Mouse (Mus musculus) MEL (cell line): ENCODE data around the gene Hmces. TPM values are rescaled to one million over a fixed set of nuclear protein-coding genes. Genes with fewer than 3 reads are reported as not detected.
A peak's percentile ranks its signal among the peaks of the same experiment; 100 is the strongest.

Source experiments
- DNase-seq: peaks from one replicate; pipeline ENCODE4 v3.0.0; 2011; ENCODE audit warnings: low read depth, low spot score
- H3K27ac ChIP-seq: 2 replicates; pipeline ENCODE4 v1.5.1; 2012; ENCODE audit warnings: low read depth, mild to moderate bottlenecking, control low read depth, low read length, moderate library complexity; ENCODE audit not compliant: control insufficient read depth
- H3K27me3 ChIP-seq, 2 experiments: fragments of 150-350 bp in 1 of 2; sonication (generic) in 1 of 2; 2 replicates each; pipeline ENCODE4 v1.6.1; 2012; ENCODE audit warnings: low read length in 2 of 2, mild to moderate bottlenecking in 2 of 2, improper control_type of control experiment in 1 of 2, moderate library complexity in 1 of 2; ENCODE audit not compliant: insufficient read depth in 2 of 2, control insufficient read depth in 1 of 2
- H3K36me3 ChIP-seq, 2 experiments: 2 replicates each; pipeline ENCODE4 v1.6.1; 2012 to 2014; ENCODE audit warnings: low read length in 2 of 2, improper control_type of control experiment in 1 of 2, inconsistent platforms in 1 of 2, mild to moderate bottlenecking in 1 of 2; ENCODE audit not compliant: insufficient read depth in 2 of 2, control insufficient read depth in 1 of 2
- H3K4me1 ChIP-seq, 2 experiments: fragments of 150-350 bp in 1 of 2; sonication (generic) in 1 of 2; 2 replicates each; pipeline ENCODE4 v1.6.1; 2012; ENCODE audit warnings: low read length in 2 of 2, improper control_type of control experiment in 1 of 2, mild to moderate bottlenecking in 1 of 2; ENCODE audit not compliant: insufficient read depth in 2 of 2, control insufficient read depth in 1 of 2
- H3K4me3 ChIP-seq, 2 experiments: fragments of 150-350 bp in 1 of 2; sonication (generic) in 1 of 2; 2 replicates each; pipeline ENCODE4 v1.5.1; 2012; ENCODE audit warnings: low read depth in 2 of 2, low read length in 2 of 2, mild to moderate bottlenecking in 2 of 2, moderate library complexity in 2 of 2, control low read depth in 1 of 2, improper control_type of control experiment in 1 of 2; ENCODE audit not compliant: control insufficient read depth in 1 of 2, insufficient read depth in 1 of 2
- H3K79me2 ChIP-seq: 2 replicates; pipeline ENCODE4 v1.6.1; 2012; ENCODE audit warnings: mild to moderate bottlenecking, low read length, moderate library complexity; ENCODE audit not compliant: control insufficient read depth, poor library complexity, insufficient read depth
- H3K9ac ChIP-seq: 2 replicates; pipeline ENCODE4 v1.6.1; 2012; ENCODE audit warnings: low read depth, mild to moderate bottlenecking, control low read depth, low read length, moderate library complexity; ENCODE audit not compliant: control insufficient read depth, poor library complexity, severe bottlenecking
- H3K9me3 ChIP-seq: fragments of 150-350 bp; sonication (generic); replicated peaks from 2 replicates; pipeline ENCODE4 v1.6.1; 2012; ENCODE audit warnings: mild to moderate bottlenecking, low read length, improper control_type of control experiment, moderate library complexity; ENCODE audit not compliant: insufficient read depth
- BHLHE40 ChIP-seq: IDR thresholded peaks from 2 replicates; pipeline ENCODE4 v1.6.1; 2012; ENCODE audit warnings: low read depth, mild to moderate bottlenecking, inconsistent platforms, low read length, improper control_type of control experiment, borderline replicate concordance
- CHD1 ChIP-seq: IDR thresholded peaks from 2 replicates; pipeline ENCODE4 v1.6.1; 2012; ENCODE audit warnings: low read depth, mild to moderate bottlenecking, inconsistent platforms, low read length, improper control_type of control experiment
- CTCF ChIP-seq, 3 experiments: IDR thresholded peaks in 2 of 3; conservative IDR thresholded peaks in 1 of 3; 2 replicates each; pipeline ENCODE4 v1.5.1; 2011 to 2012; ENCODE audit warnings: low read length in 3 of 3, low read depth in 2 of 3, mild to moderate bottlenecking in 2 of 3, improper control_type of control experiment in 1 of 3, inconsistent platforms in 1 of 3, mixed read lengths in 1 of 3, moderate library complexity in 1 of 3; ENCODE audit not compliant: control insufficient read depth in 1 of 3, insufficient read depth in 1 of 3, poor library complexity in 1 of 3, severe bottlenecking in 1 of 3
- E2F4 ChIP-seq: IDR thresholded peaks from 2 replicates; pipeline ENCODE4 v1.6.1; 2011; ENCODE audit warnings: low read depth, low read length, improper control_type of control experiment, borderline replicate concordance
- GATA1 ChIP-seq: IDR thresholded peaks from 2 replicates; pipeline ENCODE4 v1.6.1; 2011; ENCODE audit warnings: low read depth, low read length, improper control_type of control experiment
- HCFC1 ChIP-seq: IDR thresholded peaks from 2 replicates; pipeline ENCODE4 v1.6.1; 2012; ENCODE audit warnings: low read depth, mild to moderate bottlenecking, inconsistent platforms, low read length, improper control_type of control experiment, moderate library complexity
- JUND ChIP-seq: IDR thresholded peaks from 2 replicates; pipeline ENCODE4 v1.6.1; 2011; ENCODE audit warnings: low read depth, mild to moderate bottlenecking, improper control_type of control experiment, low read length
- KAT2A ChIP-seq: conservative IDR thresholded peaks from 2 replicates; pipeline ENCODE4 v1.6.1; 2012; ENCODE audit warnings: low read depth, low read length, improper control_type of control experiment, inconsistent platforms
- MAFK ChIP-seq: IDR thresholded peaks from 2 replicates; pipeline ENCODE4 v1.6.1; 2011; ENCODE audit warnings: low read depth, mild to moderate bottlenecking, low read length, improper control_type of control experiment, borderline replicate concordance
- MAX ChIP-seq: IDR thresholded peaks from 2 replicates; pipeline ENCODE4 v1.6.1; 2011; ENCODE audit warnings: low read length, improper control_type of control experiment
- MAZ ChIP-seq: IDR thresholded peaks from 2 replicates; pipeline ENCODE4 v1.6.1; 2012; ENCODE audit warnings: low read depth, mild to moderate bottlenecking, inconsistent platforms, low read length, improper control_type of control experiment
- NRF1 ChIP-seq: IDR thresholded peaks from 2 replicates; pipeline ENCODE4 v1.6.1; 2014; ENCODE audit warnings: low read depth, mild to moderate bottlenecking, inconsistent platforms, low read length, improper control_type of control experiment, moderate library complexity; ENCODE audit not compliant: poor library complexity, insufficient read depth, severe bottlenecking
- SIN3A ChIP-seq: IDR thresholded peaks from 2 replicates; pipeline ENCODE4 v1.6.1; 2012; ENCODE audit warnings: low read length, improper control_type of control experiment, inconsistent platforms
- SMC3 ChIP-seq: IDR thresholded peaks from 2 replicates; pipeline ENCODE4 v1.6.1; 2011; ENCODE audit warnings: low read depth, low read length, improper control_type of control experiment
- TAL1 ChIP-seq: IDR thresholded peaks from 2 replicates; pipeline ENCODE4 v1.6.1; 2012; ENCODE audit warnings: mild to moderate bottlenecking, inconsistent platforms, low read length, moderate library complexity, mixed read lengths
- UBTF ChIP-seq: IDR thresholded peaks from 2 replicates; pipeline ENCODE4 v1.6.1; 2012; ENCODE audit warnings: low read depth, mild to moderate bottlenecking, inconsistent platforms, low read length, improper control_type of control experiment, moderate library complexity, borderline replicate concordance; ENCODE audit not compliant: insufficient read depth
- polyA plus RNA-seq, 2 experiments: library from polyadenylated mRNA; stranded (reverse) in 1 of 2; unstranded in 1 of 2; fragments of >175 nt in 1 of 2; fragments of >200 nt in 1 of 2; gene quantifications; 2 replicates each; pipeline versions ENCODE4 v1.2.1 to v1.2.4; 2012; ENCODE audit warnings: low replicate concordance in 2 of 2, low read depth in 1 of 2; ENCODE audit not compliant: insufficient read length in 2 of 2, insufficient read depth in 1 of 2, missing spikeins in 1 of 2
- total RNA-seq: library from RNA; depleted of rRNA; stranded (reverse); fragments of 300-350 nt; gene quantifications from 2 replicates; pipeline ENCODE4 v1.2.3, GENCODE M21; 2012

Hmces gene
- total and polyA plus RNA-seq, 3 experiments = 23.6 to 26.8 TPM; not detected in 1

- TF ChIP-seq GATA1 (no peak), E2F4 (no peak)
These were observed 42.5 kb upstream of the Hmces start (continued) for GRCm38 (mm10) chr6:87871240-87871639.

- peaks cover 2 to 16% of the 10 kb centered on the region in 2 experiments; a peak in 3 of 4 replicates for H3K4me1 ChIP-seq
- no peak for DNase-seq
- no peak overlapping the region for H3K9ac ChIP-seq
These were observed 40.6 kb upstream of the Hmces start for GRCm38 (mm10) chr6:87873104-87873503.

GRCm38 (mm10) chr6:87873963-87874362 is 39.8 kb upstream of the Hmces start:
- H3K4me1 ChIP-seq = peaks cover 0 to 8% of the 10 kb centered on the region in 2 experiments; a peak in 3 of 4 replicates
- TF ChIP-seq SMC3 (no peak; the same call in 1 of the 2 replicates), CTCF (IDR thresholded peaks at IDR 0.05 in 2 of 3, conservative IDR thresholded peaks at IDR 0.05 in 1 of 3; ENCODE audit: control insufficient read depth in 1 of 3, insufficient read depth in 1 of 3, low read depth in 2 of 3, low read length in 3 of 3, poor library complexity in 1 of 3, severe bottlenecking in 1 of 3) (peak in 2 of 3 experiments; percentile 26 to 52; a peak in 3 of 6 replicates)
- H3K27ac ChIP-seq = no peak overlapping the region
- H3K9ac ChIP-seq = no peak overlapping the region
- H3K9me3 ChIP-seq = no peaks in the 10 kb centered on the region
- no peak overlapping the region for H3K4me3 ChIP-seq
- no peaks in the 10 kb centered on the region for H3K79me2 ChIP-seq
- DNase-seq = no peak
- H3K36me3 ChIP-seq = peaks cover 0 to 8% of the 10 kb centered on the region in 2 experiments; a peak in 2 of 4 replicates
- no peaks in the 10 kb centered on the region; a peak in 1 of 4 replicates for H3K27me3 ChIP-seq

More at GRCm38 (mm10) chr6:87873104-87873503, 40.6 kb upstream of the Hmces start:
- peaks cover 0 to 15% of the 10 kb centered on the region in 2 experiments; a peak in 2 of 4 replicates for H3K36me3 ChIP-seq
- no peaks in the 10 kb centered on the region for H3K9me3 ChIP-seq
- TF ChIP-seq BHLHE40 (no peak), HCFC1 (no peak), NRF1 (no peak), TAL1 (no peak), UBTF (no peak), SIN3A (no peak), KAT2A (no peak), GATA1 (no peak), MAZ (no peak), MAX (no peak), JUND (no peak), MAFK (no peak), CHD1 (no peak)
- no peak overlapping the region for H3K27ac ChIP-seq
- no peaks in the 10 kb centered on the region; a peak in 1 of 4 replicates for H3K27me3 ChIP-seq
- H3K79me2 ChIP-seq = no peaks in the 10 kb centered on the region
- no peak overlapping the region for H3K4me3 ChIP-seq
